Mouse (Mus musculus) cerebellum, adult 2 months (tissue): ENCODE results near the gene Taok3. TPM values are rescaled to one million over a fixed set of nuclear protein-coding genes. Genes with fewer than 3 reads are reported as not detected.

Source experiments
- DNase-seq, 2 experiments: peaks; one replicate each; pipeline ENCODE4 v3.0.0; 2021
- H3K27ac ChIP-seq: fragments of 200-500 bp; 2 replicates; pipeline ENCODE4 v1.5.1; 2012; ENCODE audit warnings: low read length, control low read depth, inconsistent platforms; ENCODE audit not compliant: insufficient read depth
- H3K27me3 ChIP-seq: fragments of 200-500 bp; 2 replicates; pipeline ENCODE4 v1.6.1; 2012; ENCODE audit warnings: inconsistent platforms, mild to moderate bottlenecking, low read length, moderate library complexity; ENCODE audit not compliant: control insufficient read depth, insufficient read depth
- H3K4me1 ChIP-seq: fragments of 200-500 bp; 2 replicates; pipeline ENCODE4 v1.6.1; 2011; ENCODE audit warnings: low read length; ENCODE audit not compliant: control insufficient read depth, insufficient read depth
- H3K4me3 ChIP-seq: fragments of 200-500 bp; replicated peaks from 2 replicates; pipeline ENCODE3; 2011; ENCODE audit warnings: mild to moderate bottlenecking, low read depth, low read length, control low read depth; ENCODE audit not compliant: insufficient read depth
- CTCF ChIP-seq: fragments of 200-500 bp; IDR thresholded peaks from 2 replicates; pipeline ENCODE4 v1.5.1; 2011; ENCODE audit warnings: low read depth, mild to moderate bottlenecking, control low read depth, low read length, moderate library complexity, borderline replicate concordance; ENCODE audit not compliant: insufficient read depth
- POLR2A ChIP-seq: fragments of 200-500 bp; IDR thresholded peaks from 2 replicates; pipeline ENCODE4 v1.6.1; 2011; ENCODE audit warnings: low read length, control low read depth, borderline replicate concordance; ENCODE audit not compliant: insufficient read depth
- WGBS: fragments of 180-500 bp; shearing (Covaris S2); methylation state at CpG from one replicate; pipeline ENCODE4 v1.1.7; 2018; 5-methylcytosine and 5-hydroxymethylcytosine counted together
- polyA plus RNA-seq: library from polyadenylated mRNA; depleted of rRNA; stranded (reverse); fragments of >200 nt; gene quantifications from 2 replicates; pipeline ENCODE4 v1.2.3, GENCODE M21; 2012; rRNA removed

The Taok3 gene
- 43.6 and 47.0 TPM in 2 replicates for polyA plus RNA-seq

DNA sequence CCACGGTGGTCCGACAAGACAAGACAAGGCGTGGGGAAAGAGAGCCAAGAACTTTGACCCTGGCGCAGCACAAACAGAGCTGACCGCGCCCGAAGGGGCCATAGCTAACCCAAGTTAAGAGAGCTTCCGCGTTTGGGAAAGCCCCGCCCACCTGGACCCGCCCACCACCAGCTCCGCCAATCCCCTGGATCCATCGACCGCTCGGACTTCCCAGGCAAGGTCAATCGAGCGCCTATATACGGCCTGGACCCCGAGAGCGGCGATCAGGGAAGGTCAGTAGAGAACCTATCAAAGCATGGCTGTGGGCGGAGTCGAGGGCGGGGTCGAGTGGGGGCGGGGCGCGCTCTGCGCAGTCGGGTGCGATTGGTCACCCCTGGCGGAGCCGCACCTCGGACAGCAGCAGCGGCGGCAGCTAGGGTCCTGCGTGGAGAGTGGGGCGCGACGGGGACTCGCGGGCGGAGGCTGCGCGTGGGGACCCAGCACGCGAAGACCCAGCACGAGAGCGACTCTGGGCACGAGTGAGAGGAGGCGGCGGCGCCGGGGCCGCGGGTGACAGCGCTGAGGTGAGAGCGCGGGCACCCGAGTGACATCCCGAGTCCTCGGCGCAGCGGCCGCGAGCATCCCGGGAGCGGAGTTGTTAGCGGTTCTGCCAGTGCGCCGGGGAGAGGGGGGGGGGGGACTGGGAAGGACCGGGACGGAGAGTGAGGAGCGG, at the start of gene Taok3:
Gene Taok3 (plus strand): TSS at position 353 of the 712 bp plus-strand sequence.
- Histone ChIP-seq H3K4me1 (peaks cover 2% of the 10 kb centered on the region; the same call in 1 of the 2 replicates), H3K27me3 (no peaks in the 10 kb centered on the region), H3K27ac (peak within 1 kb of the TSS; percentile 9), H3K4me3 (peak within 1 kb of the TSS; percentile 96)
- under 1% methylated on average over 74 of the region's 74 CpGs for WGBS
- TF ChIP-seq POLR2A, result peak; percentile 58
- TF ChIP-seq CTCF, result no peak
- peak; percentile 99 for DNase-seq

DNA sequence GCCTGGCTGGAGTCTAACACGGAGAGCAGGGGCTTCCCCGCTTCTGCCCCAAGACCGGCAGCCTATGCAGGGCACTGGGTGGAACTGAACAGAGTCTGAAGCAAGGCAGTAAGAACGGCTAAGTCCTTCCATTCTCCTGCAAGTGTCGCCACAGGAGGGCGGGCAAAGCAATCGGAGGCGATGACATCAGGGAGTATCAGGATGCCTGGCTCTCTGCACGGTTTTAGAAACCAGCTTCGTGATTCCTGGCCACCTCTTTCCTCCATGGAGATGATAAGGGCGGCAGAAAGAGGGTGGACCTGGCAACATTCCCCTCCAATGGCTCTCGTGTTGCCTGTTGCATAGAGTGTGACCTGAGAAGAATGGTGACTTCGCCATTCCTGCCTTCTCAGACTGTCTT, 32.2 kb upstream of the Taok3 start:
- peak in 1 of 2 experiments; percentile 34 for DNase-seq
- 4% methylated on average over 13 of the region's 13 CpGs for WGBS
- Histone ChIP-seq H3K4me3 (peak overlapping the region; percentile 37), H3K27me3 (no peaks in the 10 kb centered on the region), H3K27ac (no peak overlapping the region), H3K4me1 (0 out of 2 replicates have a peak, but pooled peaks cover 3% of the 10 kb centered on the region)
- TF ChIP-seq POLR2A, result no peak
- TF ChIP-seq CTCF, result no peak

DNA sequence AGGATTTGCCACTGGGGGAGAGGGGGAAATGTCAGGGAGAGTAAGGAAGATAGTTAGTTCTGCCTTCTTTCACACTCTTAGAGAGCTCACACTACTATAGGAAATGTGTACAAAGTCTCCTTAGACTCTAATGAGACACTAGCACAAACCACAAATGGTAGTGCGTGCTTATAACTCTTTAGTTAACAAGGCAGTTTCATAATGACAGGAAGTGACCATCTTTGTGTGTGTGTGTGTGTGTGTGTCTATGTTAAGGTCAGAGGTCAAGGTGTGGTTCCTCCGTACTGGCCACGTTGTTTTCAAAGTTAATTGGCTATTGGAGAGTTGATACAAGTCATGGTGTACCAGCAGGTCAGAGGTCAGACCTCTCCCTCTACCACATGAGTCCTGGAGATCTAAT, 30.8 kb upstream of the Taok3 start:
- no peak overlapping the region for H3K27ac ChIP-seq
- TF ChIP-seq POLR2A (no peak), CTCF (no peak)
- WGBS, result 63% methylated on average over 3 of the region's 3 CpGs
- H3K27me3 ChIP-seq, result no peaks in the 10 kb centered on the region
- DNase-seq, result no peak
- 0 out of 2 replicates have a peak, but pooled peaks cover 3% of the 10 kb centered on the region for H3K4me1 ChIP-seq
- no peak overlapping the region for H3K4me3 ChIP-seq

DNA sequence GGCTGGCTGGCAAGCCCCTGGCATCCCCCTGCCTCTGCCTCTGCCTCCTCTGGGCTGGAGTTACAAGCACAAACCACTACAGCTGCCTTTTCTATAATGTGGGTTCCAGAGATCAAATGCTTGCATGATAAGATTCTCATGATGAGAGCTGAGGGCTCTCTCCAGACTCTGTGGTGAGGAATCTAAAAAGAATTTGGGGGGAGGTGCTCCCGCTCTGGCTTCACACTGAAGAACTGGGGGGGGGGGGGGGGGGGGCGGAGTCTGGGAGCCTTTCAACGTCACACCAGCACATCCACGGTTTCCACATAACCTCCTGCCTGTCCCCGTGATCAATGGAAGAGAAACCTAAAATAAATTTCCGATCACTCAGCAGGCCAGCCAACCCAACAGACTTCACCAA, 30.1 kb upstream of the Taok3 start:
- 39% methylated on average over 6 of the region's 6 CpGs for WGBS
- no peak overlapping the region for H3K27ac ChIP-seq

DNA sequence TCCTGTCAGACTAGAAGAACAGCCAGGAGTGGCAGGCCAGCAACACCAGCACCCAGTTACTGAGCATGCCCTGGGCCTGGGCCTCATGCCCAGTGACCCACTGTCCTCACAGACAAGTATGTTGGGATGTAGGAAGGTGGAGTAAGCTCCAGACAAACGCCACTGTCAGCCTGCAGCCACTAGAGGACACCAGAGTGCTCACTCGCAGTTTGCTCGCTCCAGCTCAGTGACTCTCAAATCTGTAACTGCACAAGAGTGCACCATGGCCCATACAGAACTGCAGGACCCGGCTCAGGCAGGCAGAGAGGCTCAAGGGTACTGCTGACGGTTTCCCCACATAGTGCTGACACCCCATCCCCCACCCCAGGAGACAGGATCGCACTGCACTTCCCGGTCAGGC, 25.5 kb upstream of the Taok3 start:
- WGBS, result 38% methylated on average over 7 of the region's 7 CpGs
- DNase-seq, result peak; percentile 66 to 67
- Histone ChIP-seq H3K4me1 (peaks cover 6% of the 10 kb centered on the region), H3K27ac (no peak overlapping the region), H3K4me3 (no peak overlapping the region), H3K27me3 (no peaks in the 10 kb centered on the region)
- TF ChIP-seq CTCF (peak; percentile 92), POLR2A (no peak)

More for the DNA sequence above, 30.1 kb upstream of the Taok3 start:
- H3K4me3 ChIP-seq, result no peak overlapping the region
- no peaks in the 10 kb centered on the region for H3K27me3 ChIP-seq
- DNase-seq, result no peak
- TF ChIP-seq POLR2A, result no peak
- no peak for TF ChIP-seq CTCF
- H3K4me1 ChIP-seq, result peaks cover 6% of the 10 kb centered on the region

DNA sequence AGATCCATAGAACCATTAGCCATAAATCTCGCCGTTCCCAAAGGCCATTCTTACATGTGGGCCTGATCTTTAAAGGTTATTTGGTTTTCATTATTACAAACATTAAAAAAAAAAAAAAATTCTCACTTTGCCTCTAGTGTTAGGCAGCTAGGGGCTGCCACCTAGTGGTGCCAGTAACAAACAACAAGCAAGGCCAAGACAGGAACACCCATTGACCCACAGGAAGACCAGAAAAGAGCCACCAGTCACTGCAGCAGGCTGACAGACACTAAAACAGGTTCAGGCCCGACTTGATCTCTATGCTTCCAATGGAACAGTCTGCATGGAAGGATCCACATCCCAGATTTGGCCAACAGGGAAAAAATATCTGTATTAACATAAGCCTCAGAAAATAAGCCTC, 23.2 kb upstream of the Taok3 start:
- no peaks in the 10 kb centered on the region for H3K27me3 ChIP-seq
- no peak overlapping the region for H3K4me3 ChIP-seq
- H3K4me1 ChIP-seq, result peaks cover 6% of the 10 kb centered on the region
- TF ChIP-seq POLR2A (no peak), CTCF (peak; percentile 79)
- no peak overlapping the region for H3K27ac ChIP-seq
- DNase-seq, result peak; percentile 69 to 72
- 42% methylated on average over 3 of the region's 3 CpGs for WGBS

DNA sequence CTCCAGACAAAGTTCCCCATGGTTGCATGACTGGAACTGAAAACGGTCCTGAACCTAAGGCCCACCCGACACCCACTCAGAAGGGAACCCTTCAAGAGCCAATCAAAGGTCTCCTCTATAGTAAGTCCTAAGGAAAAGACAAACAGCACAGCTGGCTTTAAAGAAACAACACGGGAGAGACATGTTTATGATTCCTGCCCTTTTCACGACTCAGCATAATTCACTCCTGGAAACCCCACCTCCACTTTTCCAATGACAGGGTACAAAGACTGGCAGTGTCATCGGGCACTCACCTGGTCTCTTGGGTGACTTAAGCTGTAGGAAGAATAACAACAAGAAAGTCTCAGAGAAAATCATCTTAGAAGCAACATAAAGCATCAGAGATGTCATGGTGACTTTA, 20.9 kb upstream of the Taok3 start:
- Histone ChIP-seq H3K4me1 (peaks cover 27% of the 10 kb centered on the region), H3K27me3 (no peaks in the 10 kb centered on the region), H3K27ac (no peak overlapping the region), H3K4me3 (no peak overlapping the region)
- WGBS, result 87% methylated on average over 5 of the region's 5 CpGs
- TF ChIP-seq CTCF (no peak), POLR2A (no peak)
- DNase-seq, result no peak

DNA sequence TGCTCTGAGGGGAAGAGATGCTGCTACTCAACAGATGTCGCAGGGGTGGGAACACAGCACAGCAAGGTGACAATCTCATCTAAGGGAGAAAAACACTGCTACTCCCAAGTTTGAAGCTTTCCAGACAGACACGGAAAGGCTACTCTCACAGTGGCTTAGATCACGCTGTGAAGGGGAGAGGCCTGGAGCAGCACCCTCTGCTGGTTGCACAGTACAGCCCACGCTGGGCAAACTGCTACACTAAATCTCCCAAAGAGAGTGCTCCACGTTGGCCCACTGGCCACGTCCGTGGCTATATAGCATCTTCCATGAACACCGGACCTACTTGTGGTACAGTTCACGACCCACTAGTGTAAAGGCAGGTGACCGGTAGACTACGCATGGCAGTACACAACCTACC, 20.2 kb upstream of the Taok3 start:
- no peak for DNase-seq
- Histone ChIP-seq H3K4me3 (no peak overlapping the region), H3K27ac (no peak overlapping the region), H3K4me1 (peaks cover 31% of the 10 kb centered on the region), H3K27me3 (no peaks in the 10 kb centered on the region)
- WGBS, result 82% methylated on average over 11 of the region's 11 CpGs
- TF ChIP-seq CTCF (no peak; the same call in 1 of the 2 replicates), POLR2A (no peak)
